Mouse (Mus musculus) kidney, embryonic 14.5 days (tissue): ENCODE measurements around the gene Samd9l. TPM values are rescaled to one million over a fixed set of nuclear protein-coding genes. Genes with fewer than 3 reads are reported as not detected.
"Not testable (repeated sequence)": the region's sequence is repeated elsewhere in the genome, so short reads cannot be mapped to it uniquely, and the experiment has no call there.

Experiments used
- ATAC-seq: fragments of 200-750 bp; cut with Nextera tagmentation; 2 replicates; pipeline ENCODE4 v1.8.0; 2017; ENCODE audit warnings: moderate number of reproducible peaks, mild to moderate bottlenecking, moderate TSS enrichment, moderate library complexity; ENCODE audit not compliant: low FRiP score, low TSS enrichment
- H3K27ac ChIP-seq: fragments of 300-500 bp; sonication (generic); 2 replicates; pipeline ENCODE4 v1.5.1; 2014; ENCODE audit warnings: low read depth, mild to moderate bottlenecking, low read length, moderate library complexity, mixed read lengths
- H3K27me3 ChIP-seq: fragments of 300-500 bp; sonication (generic); 2 replicates; pipeline ENCODE4 v1.6.1; 2014; ENCODE audit warnings: mild to moderate bottlenecking, low read length; ENCODE audit not compliant: control insufficient read depth, insufficient read depth
- H3K36me3 ChIP-seq: fragments of 300-500 bp; sonication (generic); 2 replicates; pipeline ENCODE4 v1.6.1; 2014; ENCODE audit warnings: low read length, mixed read lengths; ENCODE audit not compliant: control insufficient read depth, insufficient read depth
- H3K4me1 ChIP-seq: fragments of 300-500 bp; sonication (generic); 2 replicates; pipeline ENCODE4 v1.6.1; 2014; ENCODE audit warnings: low read length, mixed read lengths; ENCODE audit not compliant: control insufficient read depth, insufficient read depth
- H3K4me2 ChIP-seq: fragments of 300-500 bp; sonication (generic); replicated peaks from 2 replicates; pipeline ENCODE4 v1.6.1; 2014; ENCODE audit warnings: low read depth, mild to moderate bottlenecking, low read length
- H3K4me3 ChIP-seq: fragments of 300-500 bp; sonication (generic); 2 replicates; pipeline ENCODE4 v1.5.1; 2014; ENCODE audit warnings: mild to moderate bottlenecking, low read length
- H3K9ac ChIP-seq: fragments of 300-500 bp; sonication (generic); 2 replicates; pipeline ENCODE4 v1.6.1; 2014; ENCODE audit warnings: low read depth, mild to moderate bottlenecking, low read length, moderate library complexity
- H3K9me3 ChIP-seq: fragments of 300-500 bp; sonication (generic); 2 replicates; pipeline ENCODE4 v1.6.1; 2016; ENCODE audit warnings: low read length; ENCODE audit not compliant: control insufficient read depth
- WGBS: fragments of 180-500 bp; shearing (Covaris S2); extraction: QIAGEN DNeasy Blood & Tissue Kit; methylation state at CpG from one replicate; pipeline ENCODE4 v1.1.7; 2014; 5-methylcytosine and 5-hydroxymethylcytosine counted together
- polyA plus RNA-seq: library from polyadenylated mRNA; unstranded; fragments of >200 nt; fragmentation: Nextera tagmentation; extraction: Ambion mirVana; gene quantifications from 2 replicates; pipeline ENCODE4 v1.2.1, GENCODE M21; 2014

Gene Samd9l
- polyA plus RNA-seq, 1 experiment from 2014 or later = 8.2 TPM

- not testable (repeated sequence) for H3K9ac ChIP-seq, H3K36me3 ChIP-seq, H3K4me3 ChIP-seq, H3K9me3 ChIP-seq, ATAC-seq, H3K4me2 ChIP-seq, H3K27me3 ChIP-seq, H3K4me1 ChIP-seq, H3K27ac ChIP-seq
- WGBS = 74% methylated on average over 4 of the region's 4 CpGs
Observed at GRCm38 (mm10) chr6:3395921-3396611, 3.3 kb downstream of the Samd9l start.

GRCm38 (mm10) chr6:3389995-3390394 is 9.4 kb downstream of the Samd9l start:
- 86% methylated on average over 1 of the region's 1 CpGs for WGBS
- no peak overlapping the region for H3K9ac ChIP-seq
- H3K27ac ChIP-seq = no peak overlapping the region
- no peak overlapping the region for H3K4me3 ChIP-seq
- ATAC-seq = no peak
- no peaks in the 10 kb centered on the region for H3K9me3 ChIP-seq
- H3K27me3 ChIP-seq = no peaks in the 10 kb centered on the region
- no peaks in the 10 kb centered on the region for H3K36me3 ChIP-seq
- no peaks in the 10 kb centered on the region for H3K4me1 ChIP-seq
- H3K4me2 ChIP-seq = no peak overlapping the region

GRCm38 (mm10) chr6:3386565-3386964 is 12.8 kb downstream of the Samd9l start:
- no peaks in the 10 kb centered on the region for H3K36me3 ChIP-seq
- H3K27ac ChIP-seq = no peak overlapping the region
- H3K4me1 ChIP-seq = no peaks in the 10 kb centered on the region
- WGBS = 83% methylated on average over 6 of the region's 6 CpGs
- H3K9ac ChIP-seq = no peak overlapping the region
- no peaks in the 10 kb centered on the region for H3K27me3 ChIP-seq
- ATAC-seq = no peak
- H3K4me2 ChIP-seq = no peak overlapping the region
- no peaks in the 10 kb centered on the region for H3K9me3 ChIP-seq
- no peak overlapping the region for H3K4me3 ChIP-seq

- H3K4me1 ChIP-seq, H3K4me3 ChIP-seq, H3K9me3 ChIP-seq, H3K27ac ChIP-seq, H3K27me3 ChIP-seq, H3K4me2 ChIP-seq, H3K36me3 ChIP-seq, H3K9ac ChIP-seq: not testable (repeated sequence)
- ATAC-seq = peak; percentile 87; the same call in 1 of the 2 replicates
Observed at GRCm38 (mm10) chr6:3384816-3385215, 14.6 kb downstream of the Samd9l start.

GRCm38 (mm10) chr6:3384115-3384791 is 15.1 kb downstream of the Samd9l start:
- not testable (repeated sequence) for H3K27me3 ChIP-seq, H3K4me1 ChIP-seq, H3K4me2 ChIP-seq, H3K27ac ChIP-seq, H3K9ac ChIP-seq, H3K9me3 ChIP-seq, H3K36me3 ChIP-seq, H3K4me3 ChIP-seq
- WGBS = 25% methylated on average over 1 of the region's 4 CpGs
- ATAC-seq = peak; percentile 76; the same call in 1 of the 2 replicates

GRCm38 (mm10) chr6:3379146-3379545 is 20.2 kb downstream of the Samd9l start:
- no peak for ATAC-seq
- H3K4me1 ChIP-seq = no peaks in the 10 kb centered on the region
- H3K9ac ChIP-seq = no peak overlapping the region
- H3K9me3 ChIP-seq = no peaks in the 10 kb centered on the region
- H3K27ac ChIP-seq = no peak overlapping the region
- 97% methylated on average over 2 of the region's 2 CpGs for WGBS
- no peak overlapping the region for H3K4me3 ChIP-seq
- no peak overlapping the region for H3K4me2 ChIP-seq
- H3K27me3 ChIP-seq = no peaks in the 10 kb centered on the region
- H3K36me3 ChIP-seq = no peaks in the 10 kb centered on the region

- H3K4me2 ChIP-seq = no peak overlapping the region
- H3K27me3 ChIP-seq = no peaks in the 10 kb centered on the region
- H3K9me3 ChIP-seq = no peaks in the 10 kb centered on the region; the same call in 1 of the 2 replicates
- no peaks in the 10 kb centered on the region for H3K4me1 ChIP-seq
- WGBS = 94% methylated on average over 5 of the region's 5 CpGs
- H3K9ac ChIP-seq = no peak overlapping the region
- ATAC-seq = no peak
- no peak overlapping the region for H3K4me3 ChIP-seq
- H3K36me3 ChIP-seq = no peaks in the 10 kb centered on the region
- no peak overlapping the region for H3K27ac ChIP-seq
Observed at GRCm38 (mm10) chr6:3376687-3377086, 22.7 kb downstream of the Samd9l start.

- Histone ChIP-seq H3K27ac (no peak overlapping the region), H3K27me3 (no peaks in the 10 kb centered on the region), H3K4me2 (no peak overlapping the region), H3K36me3 (no peaks in the 10 kb centered on the region), H3K9ac (no peak overlapping the region), H3K4me3 (no peak overlapping the region), H3K9me3 (no peaks in the 10 kb centered on the region; the same call in 1 of the 2 replicates), H3K4me1 (no peaks in the 10 kb centered on the region)
- no peak for ATAC-seq
- 88% methylated on average over 8 of the region's 8 CpGs for WGBS
Observed at GRCm38 (mm10) chr6:3369527-3369926, 29.8 kb downstream of the Samd9l start.

GRCm38 (mm10) chr6:3365609-3366008 is 33.8 kb downstream of the Samd9l start:
- not testable (repeated sequence) for H3K4me3 ChIP-seq, H3K9ac ChIP-seq, H3K36me3 ChIP-seq, H3K27ac ChIP-seq, H3K9me3 ChIP-seq, ATAC-seq, H3K4me1 ChIP-seq, H3K27me3 ChIP-seq, H3K4me2 ChIP-seq
- 76% methylated on average over 1 of the region's 1 CpGs for WGBS
